Mouse (Mus musculus) heart, postnatal 0 days (tissue): ENCODE results near the gene Slc25a10.

ENCODE experiments used
- CTCF ChIP-seq: IDR thresholded peaks from 2 replicates; pipeline ENCODE4 v1.5.1; 2016; ENCODE audit warnings: antibody characterized with exemption, control low read depth, low read depth
- EP300 ChIP-seq: IDR thresholded peaks from 2 replicates; pipeline ENCODE4 v1.6.1; 2016; ENCODE audit warnings: antibody characterized with exemption, low read depth

GRCm38 (mm10) chr11:120509940-120510339 is 18.3 kb downstream of the Slc25a10 start:
- TF ChIP-seq CTCF (no peak), EP300 (no peak)
